Mouse (Mus musculus) layer of hippocampus, adult 9-11 months (tissue): ENCODE measurements around the gene Tmem35b.
A peak's percentile ranks its signal among the peaks of the same experiment; 100 is the strongest.

Experiments used
- DNase-seq: peaks from one replicate; pipeline ENCODE4 v3.0.0; 2022

Tmem35b gene

DNA sequence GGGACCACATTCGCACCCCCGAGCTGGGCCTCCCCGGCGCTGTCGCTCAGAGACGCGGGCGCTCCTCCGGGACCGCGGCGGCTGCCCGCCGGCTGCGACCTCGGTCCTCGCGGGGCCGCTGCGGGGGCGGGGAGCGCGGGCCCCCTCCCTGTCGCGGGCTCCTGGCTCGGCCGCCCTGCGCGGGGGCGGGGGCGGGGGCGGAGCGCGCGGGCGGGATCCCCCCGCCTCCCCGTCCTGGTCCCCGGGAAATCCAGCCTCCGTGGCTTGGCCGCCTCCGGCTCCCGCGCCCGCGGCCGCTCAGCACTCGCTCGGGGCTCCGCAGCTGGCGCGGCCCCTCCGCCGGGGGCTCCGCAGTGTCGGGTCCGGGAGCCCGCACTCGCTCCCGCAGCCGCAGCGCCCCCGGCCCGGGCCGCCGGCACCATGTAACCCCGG lies 45.4 kb downstream of the Tmem35b start, which contains the start of gene Dlgap3:
Gene Dlgap3 (plus strand): TSS at position 291 of the 432 bp plus-strand sequence.
- DNase-seq, result no peak

DNA sequence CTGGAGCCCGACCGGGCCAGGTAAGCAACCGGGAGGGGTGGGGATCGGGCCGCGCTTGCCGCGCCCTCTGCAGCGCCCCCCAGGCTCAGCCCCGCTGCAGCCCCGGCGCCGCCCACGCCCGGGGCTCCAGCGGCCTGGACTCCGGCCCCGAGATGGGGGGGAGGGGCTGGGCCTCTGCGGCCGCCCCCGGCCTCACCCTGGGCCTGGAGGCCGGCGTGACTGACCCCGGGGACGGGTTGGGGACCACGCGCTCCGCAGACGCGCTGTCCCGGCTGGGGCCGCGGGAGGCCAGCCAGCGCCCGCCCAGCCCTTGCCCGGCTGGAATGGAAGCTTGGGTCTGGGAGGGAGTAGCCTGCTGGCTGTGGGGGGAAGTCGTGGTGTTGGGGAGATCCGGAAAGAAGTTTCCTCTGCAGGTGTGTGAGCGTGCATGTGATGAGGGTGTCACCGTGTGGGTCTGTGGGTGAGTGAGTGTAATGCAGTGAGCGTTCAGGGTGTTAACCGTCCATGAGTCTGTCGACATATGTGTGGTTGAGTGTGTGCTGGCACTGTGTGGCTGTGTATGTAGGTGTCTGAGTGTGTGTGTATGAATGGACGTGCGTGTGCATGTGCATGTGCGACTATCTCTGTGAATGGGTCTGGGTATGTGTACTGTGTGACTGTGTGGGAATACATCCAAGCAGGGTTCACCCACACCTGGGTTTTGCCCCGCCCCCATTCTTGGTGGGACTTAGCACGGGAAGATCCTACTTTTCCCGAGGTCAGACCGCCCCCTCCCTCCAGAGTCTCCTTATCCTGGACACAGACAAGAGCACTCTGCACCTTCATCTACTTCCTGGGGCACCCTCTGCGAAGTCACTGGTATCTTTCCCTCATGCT lies 46.1 kb downstream of the Tmem35b start:
- peak; percentile 42 for DNase-seq

DNA sequence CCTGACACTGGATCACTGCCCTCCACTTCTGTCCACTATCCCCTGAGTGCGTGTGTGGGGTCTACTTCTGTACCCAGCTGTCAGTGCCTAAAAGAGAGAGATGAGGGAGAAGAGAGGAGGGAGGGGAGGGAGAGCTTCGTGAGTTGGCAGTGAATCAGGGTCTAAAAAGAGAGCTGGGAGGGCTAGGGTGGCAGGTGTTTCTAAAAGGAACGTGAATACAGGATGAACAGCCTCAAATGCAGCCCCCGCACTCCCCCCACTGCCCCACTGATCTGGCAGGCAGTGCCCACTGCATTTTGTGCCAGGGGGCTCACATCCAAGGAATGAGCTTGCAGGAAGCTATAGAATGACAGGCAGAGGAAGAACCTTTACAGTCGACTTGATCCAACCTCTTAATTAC lies 47.4 kb downstream of the Tmem35b start:
- DNase-seq, result peak; percentile 51

DNA sequence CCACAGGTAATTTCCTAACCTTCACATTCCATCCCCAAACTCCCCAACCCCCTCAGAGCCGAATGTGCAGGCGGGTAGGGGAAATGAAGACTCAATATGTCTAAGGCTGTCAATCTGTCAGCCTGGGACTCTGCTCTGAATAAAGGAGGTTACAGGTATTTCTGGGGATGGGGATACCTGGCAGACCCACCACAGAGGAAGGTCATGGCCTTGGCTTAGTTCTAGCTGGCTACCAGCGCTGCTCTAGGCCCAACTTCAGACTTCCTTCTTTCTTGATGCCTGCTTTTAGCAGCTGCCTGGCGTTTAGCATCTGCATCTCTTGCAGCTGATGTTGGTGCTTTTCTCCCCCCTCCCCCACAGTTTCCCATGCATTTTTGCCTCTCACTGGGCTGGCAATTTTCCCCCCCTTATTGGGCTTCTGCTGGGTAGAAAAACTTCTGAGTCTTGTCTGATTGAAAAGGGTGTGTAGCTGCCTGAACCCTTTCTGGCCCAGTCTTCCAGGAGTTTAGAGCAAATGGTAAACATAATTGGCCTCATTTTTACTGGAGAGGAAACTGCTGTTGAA lies 47.9 kb downstream of the Tmem35b start:
- no peak for DNase-seq

DNA sequence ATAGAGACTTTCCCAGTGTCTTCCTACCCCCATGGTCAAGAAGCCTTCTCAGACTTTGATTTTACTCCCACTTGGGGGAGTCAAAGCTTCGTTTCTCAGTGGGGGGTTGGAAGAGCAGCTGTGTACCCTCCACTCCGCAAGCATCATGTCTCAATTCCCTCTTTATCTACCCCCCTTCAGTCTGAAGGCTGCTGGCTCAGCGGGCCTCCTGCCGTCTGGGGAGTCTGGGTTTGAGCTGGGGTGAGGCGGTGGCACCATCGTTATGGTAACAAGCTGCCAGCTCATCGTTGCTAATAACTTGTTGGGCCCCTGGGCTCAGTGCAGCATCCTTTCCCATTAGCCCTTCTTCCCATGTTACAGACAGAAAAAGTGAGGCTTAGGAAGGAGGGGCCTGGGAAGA lies 48.6 kb downstream of the Tmem35b start:
- peak; percentile 49 for DNase-seq

DNA sequence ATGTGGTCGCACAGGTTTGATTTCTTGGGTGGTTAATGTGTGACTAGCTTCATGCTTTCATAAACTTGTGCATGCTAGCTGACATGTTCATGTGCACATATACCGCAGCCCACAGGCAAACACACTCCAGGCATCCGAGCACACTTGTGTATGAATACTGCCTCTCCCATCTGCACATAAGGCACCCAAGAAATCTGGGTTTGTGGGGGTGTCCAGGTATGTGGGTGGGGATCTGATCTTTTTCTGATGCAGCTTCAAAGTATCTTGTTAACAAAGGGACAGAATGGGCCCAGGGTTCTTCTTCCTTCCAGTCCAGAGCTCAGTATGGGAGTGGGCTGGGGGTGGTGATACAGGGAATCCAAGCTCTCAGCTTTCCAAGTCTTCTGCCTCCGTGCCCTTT lies 49.1 kb downstream of the Tmem35b start:
- DNase-seq, result peak; percentile 54

DNA sequence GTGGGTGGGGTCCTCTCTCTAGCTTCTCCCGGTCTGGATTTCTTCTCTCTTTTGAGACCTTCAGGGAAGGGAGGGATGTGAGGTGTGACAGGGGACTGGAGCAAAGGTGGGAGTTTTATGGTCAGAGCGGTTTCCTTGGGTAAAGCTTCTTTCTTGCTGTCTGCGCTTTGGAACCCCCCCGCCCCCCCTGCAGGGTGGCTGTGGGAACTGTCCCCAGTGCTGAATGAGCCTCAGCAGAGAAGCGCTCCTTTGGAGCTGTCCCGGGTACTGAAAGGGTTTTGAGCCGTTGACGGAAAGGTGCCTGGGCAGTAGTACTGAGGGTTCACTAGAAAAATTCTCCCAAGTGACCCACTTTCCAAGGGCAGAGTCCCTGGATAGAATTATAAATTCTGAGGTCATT lies 50.0 kb downstream of the Tmem35b start:
- no peak for DNase-seq

DNA sequence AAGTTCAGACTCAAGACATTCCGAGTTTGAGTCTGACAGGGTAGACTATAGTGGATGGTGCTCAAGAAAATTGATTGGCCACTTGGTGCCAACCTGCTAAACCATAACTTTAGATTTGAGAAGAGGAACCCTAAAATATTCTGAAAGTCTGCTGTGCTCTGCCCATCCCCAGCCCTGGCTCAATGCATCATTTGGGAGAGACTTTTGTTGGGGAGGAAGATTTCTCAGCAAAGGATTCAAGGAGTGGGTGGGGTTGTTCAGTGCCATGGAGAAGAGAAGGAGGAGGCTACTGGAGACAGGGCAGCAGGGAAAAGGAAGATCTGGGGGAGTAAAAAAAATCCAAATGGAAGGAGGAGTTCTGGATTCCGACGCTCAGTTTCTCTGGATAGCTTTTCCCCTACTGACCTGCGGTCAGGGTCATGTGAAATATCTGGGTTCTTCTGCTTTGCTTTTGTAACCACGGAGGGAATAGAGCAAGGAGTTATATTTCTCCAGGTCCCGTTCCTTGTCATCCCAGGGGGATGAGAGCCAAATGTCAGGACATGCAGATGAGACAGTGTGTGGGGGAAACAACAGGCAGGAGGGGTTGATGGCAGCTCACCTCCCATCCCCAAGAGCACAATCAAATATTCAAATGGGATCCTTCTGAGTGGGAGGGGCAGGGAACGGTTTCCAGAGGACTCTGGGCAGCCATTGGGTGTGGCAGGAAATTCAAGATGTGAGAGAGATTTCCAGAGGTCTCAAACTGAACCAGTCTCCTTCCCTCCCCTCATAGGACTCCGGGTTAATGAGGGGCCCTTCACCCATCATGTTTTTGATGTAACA lies 50.8 kb downstream of the Tmem35b start:
- DNase-seq, result peak; percentile 50

DNA sequence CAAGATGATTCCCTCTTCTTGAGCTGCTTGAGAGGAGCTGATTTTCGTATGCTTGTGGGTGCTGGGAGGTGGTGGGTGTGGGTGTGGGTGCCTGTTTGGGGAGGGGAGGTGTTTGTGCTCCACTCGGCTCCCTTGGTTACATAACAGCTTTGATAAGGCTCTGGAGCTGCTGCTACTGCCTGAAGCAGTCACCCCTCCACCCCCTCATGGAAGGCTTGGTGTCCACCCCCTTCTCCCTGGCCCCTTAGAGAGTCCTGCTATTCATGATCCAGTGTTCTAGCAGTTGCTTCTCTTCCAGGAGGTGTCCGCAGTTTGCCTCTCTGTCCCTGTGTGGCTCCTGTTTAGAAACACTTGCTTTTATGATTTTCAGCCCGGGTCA lies 51.4 kb downstream of the Tmem35b start:
- DNase-seq, result peak; percentile 66

DNA sequence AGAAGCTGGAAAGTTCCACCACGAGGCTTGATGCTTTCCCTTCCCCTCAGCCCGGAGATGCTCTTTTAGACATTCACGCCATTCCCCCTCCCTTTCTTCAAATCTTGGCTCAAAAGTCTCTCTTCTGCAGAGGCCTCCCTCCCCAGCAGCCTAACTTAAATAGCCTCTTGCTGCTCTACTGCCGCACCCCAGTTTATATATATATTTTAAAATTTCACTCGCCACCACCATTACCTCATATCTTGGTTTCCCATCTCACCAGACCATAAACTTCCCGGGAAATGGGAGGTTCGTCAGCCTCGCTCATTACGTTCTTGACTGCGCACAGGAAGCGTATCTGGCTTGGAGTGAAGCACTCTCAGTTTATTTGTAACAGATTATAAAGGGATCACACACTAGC lies 54.5 kb downstream of the Tmem35b start:
- no peak for DNase-seq

DNA sequence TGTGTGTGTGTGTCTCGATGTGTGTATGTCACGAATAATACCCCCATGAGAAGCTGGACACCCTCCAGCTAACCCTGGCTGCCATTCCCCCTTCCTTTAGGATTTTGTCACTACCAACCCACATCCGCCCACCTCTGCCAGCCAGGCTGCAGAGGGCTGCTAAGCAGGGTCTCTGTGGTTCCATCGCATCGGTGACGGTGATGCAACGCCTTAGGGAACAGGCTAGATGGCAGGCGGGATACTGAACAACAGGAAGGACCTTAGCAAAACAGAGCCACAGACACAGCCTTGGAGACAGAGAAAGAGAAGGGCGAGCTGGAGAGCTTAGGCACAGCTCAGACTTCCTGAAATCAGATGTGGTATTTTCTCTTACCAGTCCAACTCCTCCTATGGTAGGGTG lies 55.2 kb downstream of the Tmem35b start:
- DNase-seq, result peak; percentile 70
